Comparison of ENCODE assay signal across 8 mouse cellular contexts in the genomic region with DNA sequence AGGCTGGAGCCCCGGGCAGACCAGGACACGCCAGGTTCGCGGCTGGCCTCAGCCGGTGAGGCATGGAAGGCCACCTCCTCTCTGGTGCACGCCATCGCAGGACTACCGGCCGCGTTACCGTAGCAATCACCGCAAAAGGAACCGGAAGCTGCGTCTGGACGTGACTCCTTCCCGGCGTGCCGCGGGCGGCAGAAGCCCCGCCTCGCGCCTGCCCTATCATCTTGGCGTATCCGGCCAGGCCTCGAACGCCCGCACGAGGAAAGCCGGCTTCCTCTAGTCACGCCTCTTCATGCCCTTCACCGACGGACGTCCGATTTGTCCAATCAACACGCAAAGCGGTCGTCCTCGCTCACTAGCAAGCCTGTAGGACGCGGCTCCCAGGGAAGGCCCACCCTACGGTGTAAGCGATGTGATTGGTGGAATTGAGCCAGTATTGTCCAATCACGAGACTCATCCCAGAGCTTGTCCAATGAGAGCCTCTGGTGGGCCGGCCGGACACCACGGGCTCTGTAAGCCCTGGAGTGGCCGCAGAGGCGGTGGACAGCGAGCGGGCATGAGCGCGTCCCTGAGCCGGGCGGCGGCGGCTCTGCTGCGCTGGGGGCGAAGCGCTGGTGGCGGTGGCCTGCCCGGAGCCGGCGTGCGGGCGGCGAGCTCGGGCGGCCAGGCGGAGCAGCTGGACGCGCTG. TPM values are rescaled to one million over a fixed set of nuclear protein-coding genes. Genes with fewer than 3 reads are reported as not detected.
DNase-seq lines count a peak whose midpoint lies in the region; ATAC-seq lines count a peak whose summit lies in the region.

Gene Glrx5, plus strand, starts transcription at position 542 of the 685 bp plus-strand sequence.

- DNase-seq in adrenal gland, adult (ENCODE audit: inconsistent age in 2 of 2, low spot score in 1 of 2) = peak; percentile 100
- peak; percentile 100 for DNase-seq in embryo, embryonic 10.5 days (ENCODE audit: low spot score)
- DNase-seq in gastrocnemius, postnatal 14 days = peak; percentile 99
- DNase-seq in left cerebral cortex, postnatal 10 days (ENCODE audit: extremely low spot score in 1 of 2, low spot score in 2 of 2) = peak; percentile 99 to 100
- DNase-seq in right cerebral cortex, postnatal 25 days = peak; percentile 100
- DNase-seq in urinary bladder, postnatal 4 days (ENCODE audit: low spot score in 2 of 2) = peak; percentile 98 to 99

- intact Hi-C loops in gastrocnemius, postnatal 14 days (cut with DNase I; ENCODE audit: low total_unique reads) = no loop called here
- intact Hi-C loops in left cerebral cortex, postnatal 10 days (cut with DNase I) = loop anchor here (10.0 kb wide), 1 partner anchor 287 kb away; no protein-coding TSS in a partner anchor

- ATAC-seq in inflammation-experienced regulatory T-cells, adult 6 months = peak; percentile 93
- peak; percentile 76 for ATAC-seq in megakaryocyte-erythroid progenitor cell, adult 5-6 weeks (replicated peaks; ENCODE audit: low FRiP score, low TSS enrichment, poor library complexity, severe bottlenecking)

RNA-seq across cellular contexts. Expression of gene Glrx5, which starts in this region (rescaled TPM):
- 10 to 100 TPM; 66.0 to 67.1 TPM for total RNA-seq in gastrocnemius, postnatal 14 days (2021)
- polyA plus RNA-seq in inflammation-experienced regulatory T-cells, adult 6 months (2017; shearing (Covaris generic)) = 1 to 10 TPM; 4.0 to 6.9 (median 6.6) TPM
- total RNA-seq in left cerebral cortex, postnatal 10 days (2021) = 10 to 100 TPM; 62.9 to 65.1 TPM
- total RNA-seq in megakaryocyte-erythroid progenitor cell, adult 5-6 weeks (2014; fragmentation: Nextera tagmentation) = 112 and 193 TPM in 2 replicates
- total RNA-seq in megakaryocyte-erythroid progenitor cell, adult 5-6 weeks (2017) = 59.2 and 86.9 TPM in 2 replicates

Comparison
In these comparisons a context has a peak if more than half of its experiments do, and no peak if none do; other contexts are left out.
1. Peak in every context shown above with its lines: DNase-seq and ATAC-seq.